Mouse (Mus musculus) liver, embryonic 14.5 days (tissue): ENCODE results near the gene Tmem108. TPM values are rescaled to one million over a fixed set of nuclear protein-coding genes. Genes with fewer than 3 reads are reported as not detected.

Experiments
- ATAC-seq: fragments of 200-750 bp; cut with Nextera tagmentation; 2 replicates; pipeline ENCODE4 v1.8.0; 2017; ENCODE audit warnings: moderate number of reproducible peaks, mild to moderate bottlenecking, moderate library complexity; ENCODE audit not compliant: insufficient read depth
- DNase-seq, 3 experiments: peaks; one replicate each; pipeline ENCODE4 v3.0.0-alpha.2; 2012 to 2013; ENCODE audit warnings: low read depth in 3 of 3, low spot score in 3 of 3
- H3K27ac ChIP-seq: fragments of 300-500 bp; sonication (generic); 2 replicates; pipeline ENCODE4 v1.5.1; 2014; ENCODE audit warnings: moderate library complexity, mild to moderate bottlenecking, control low read depth, inconsistent platforms
- H3K27me3 ChIP-seq: fragments of 300-500 bp; sonication (generic); 2 replicates; pipeline ENCODE4 v1.6.1; 2014; ENCODE audit warnings: mild to moderate bottlenecking, low read length, moderate library complexity; ENCODE audit not compliant: control insufficient read depth, insufficient read depth
- H3K36me3 ChIP-seq: fragments of 300-500 bp; sonication (generic); replicated peaks from 2 replicates; pipeline ENCODE4 v1.6.1; 2014; ENCODE audit warnings: low read depth; ENCODE audit not compliant: control insufficient read depth, insufficient read depth
- H3K4me1 ChIP-seq, 2 experiments: fragments of 200-500 bp in 1 of 2; fragments of 300-500 bp in 1 of 2; sonication (generic) in 1 of 2; replicated peaks; 2 replicates each; pipeline ENCODE4 v1.6.1; 2012 to 2014; ENCODE audit warnings: antibody characterized with exemption in 1 of 2, inconsistent platforms in 1 of 2, low read length in 1 of 2; ENCODE audit not compliant: control insufficient read depth in 2 of 2, insufficient read depth in 2 of 2
- H3K4me2 ChIP-seq: fragments of 300-500 bp; sonication (generic); 2 replicates; pipeline ENCODE4 v1.6.1; 2014; ENCODE audit warnings: low read depth, mild to moderate bottlenecking, control low read depth, moderate library complexity
- H3K4me3 ChIP-seq, 2 experiments: fragments of 200-500 bp in 1 of 2; fragments of 300-500 bp in 1 of 2; sonication (generic) in 1 of 2; 2 replicates each; pipeline ENCODE4 v1.5.1; 2012 to 2014; ENCODE audit warnings: low read depth in 2 of 2, low read length in 2 of 2, mild to moderate bottlenecking in 2 of 2, control low read depth in 1 of 2, inconsistent platforms in 1 of 2, moderate library complexity in 1 of 2; ENCODE audit not compliant: insufficient read depth in 1 of 2
- H3K9ac ChIP-seq: fragments of 300-500 bp; sonication (generic); replicated peaks from 2 replicates; pipeline ENCODE4 v1.6.1; 2014; ENCODE audit warnings: mild to moderate bottlenecking, control low read depth, moderate library complexity
- H3K9me3 ChIP-seq: fragments of 300-500 bp; sonication (generic); 2 replicates; pipeline ENCODE4 v1.6.1; 2016; ENCODE audit warnings: low read length, mixed read lengths; ENCODE audit not compliant: control insufficient read depth
- CTCF ChIP-seq: IDR thresholded peaks from 2 replicates; pipeline ENCODE4 v1.5.1; 2016; ENCODE audit warnings: antibody characterized with exemption, low read depth, control low read depth
- EP300 ChIP-seq: IDR thresholded peaks from 2 replicates; pipeline ENCODE4 v1.6.1; 2016; ENCODE audit warnings: antibody characterized with exemption, low read depth
- WGBS: fragments of 180-500 bp; shearing (Covaris S2); extraction: QIAGEN DNeasy Blood & Tissue Kit; methylation state at CpG from one replicate; pipeline ENCODE4 v1.1.7; 2014; ENCODE audit not compliant: insufficient replicate concordance; 5-methylcytosine and 5-hydroxymethylcytosine counted together
- polyA plus RNA-seq, 2 experiments: library from polyadenylated mRNA; depleted of rRNA in 1 of 2; stranded (reverse) in 1 of 2; unstranded in 1 of 2; fragments of >200 nt; fragmentation: Nextera tagmentation in 1 of 2; extraction: Ambion mirVana in 1 of 2; gene quantifications; 2 replicates each; pipeline versions ENCODE4 v1.2.1 to v1.2.3; 2012 to 2014

Gene Tmem108
- polyA plus RNA-seq, 2 experiments: 0.51 to 1.0 TPM

GRCm38 (mm10) chr9:103449651-103450050 is 312.0 kb downstream of the Tmem108 start:
- Histone ChIP-seq H3K27me3 (no peaks in the 10 kb centered on the region), H3K4me3 (no peak overlapping the region), H3K9ac (no peak overlapping the region), H3K36me3 (no peaks in the 10 kb centered on the region), H3K27ac (no peak overlapping the region), H3K4me2 (no peak overlapping the region), H3K4me1 (no peaks in the 10 kb centered on the region), H3K9me3 (no peaks in the 10 kb centered on the region; the same call in 1 of the 2 replicates)
- 22% methylated on average over 6 of the region's 6 CpGs for WGBS
- no peak for DNase-seq
- ATAC-seq: no peak
- no peak for TF ChIP-seq EP300
- no peak for TF ChIP-seq CTCF

DNA sequence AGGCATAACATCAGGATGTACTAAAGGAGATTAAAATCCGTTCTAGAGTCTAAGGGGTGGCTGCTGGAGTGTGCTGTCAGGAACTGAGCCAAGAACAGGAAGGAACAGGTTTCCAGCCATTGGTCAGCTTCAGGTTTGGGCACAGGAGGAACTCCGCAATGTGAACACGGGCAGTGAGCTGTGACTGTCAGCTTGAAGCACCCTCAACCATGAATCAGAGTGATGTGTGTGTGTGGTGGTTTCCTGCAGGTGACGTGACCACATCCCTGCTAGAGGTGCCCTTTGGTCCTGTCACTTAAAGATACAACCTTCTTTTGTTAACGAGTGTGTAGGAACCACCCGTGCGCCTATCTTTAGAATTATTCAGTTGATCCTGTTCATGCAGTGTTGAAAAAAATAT is 312.5 kb downstream of the Tmem108 start:
- Histone ChIP-seq H3K27ac (no peak overlapping the region), H3K9ac (no peak overlapping the region), H3K4me2 (no peak overlapping the region), H3K4me3 (no peak overlapping the region), H3K27me3 (no peaks in the 10 kb centered on the region), H3K9me3 (no peaks in the 10 kb centered on the region; the same call in 1 of the 2 replicates), H3K36me3 (no peaks in the 10 kb centered on the region), H3K4me1 (no peaks in the 10 kb centered on the region)
- WGBS: 12% methylated on average over 7 of the region's 7 CpGs
- ATAC-seq: no peak
- peak in 1 of 3 experiments; percentile 10 for DNase-seq
- no peak for TF ChIP-seq CTCF
- TF ChIP-seq EP300: no peak

- Histone ChIP-seq H3K27ac (no peak overlapping the region), H3K9ac (no peak overlapping the region), H3K9me3 (no peaks in the 10 kb centered on the region; the same call in 1 of the 2 replicates), H3K4me2 (no peak overlapping the region), H3K4me3 (no peak overlapping the region), H3K36me3 (no peaks in the 10 kb centered on the region), H3K4me1 (no peaks in the 10 kb centered on the region), H3K27me3 (no peaks in the 10 kb centered on the region)
- DNase-seq (no peak), ATAC-seq (no peak)
- TF ChIP-seq EP300: no peak
- no peak for TF ChIP-seq CTCF
- WGBS: 59% methylated on average over 5 of the region's 5 CpGs
These were observed 317.0 kb downstream of the Tmem108 start for GRCm38 (mm10) chr9:103444656-103445055.

DNA sequence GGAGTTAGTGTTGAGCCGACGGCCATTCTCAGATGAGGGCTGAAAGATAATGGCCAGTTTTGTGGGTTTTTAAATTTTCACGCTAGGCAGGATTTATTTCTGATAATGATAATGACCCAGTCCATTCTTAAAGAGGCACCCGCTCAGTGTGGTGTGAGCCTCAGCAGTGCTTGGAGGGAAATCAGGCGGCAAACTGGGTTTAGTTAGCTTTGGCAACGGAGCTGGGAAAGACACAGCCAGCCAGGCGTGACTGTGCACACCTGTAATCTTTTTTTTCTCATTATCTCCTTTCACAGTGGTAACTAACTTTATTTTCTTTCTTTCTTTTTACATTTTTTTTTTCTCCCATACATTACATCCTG is 317.8 kb downstream of the Tmem108 start:
- Histone ChIP-seq H3K9ac (no peak overlapping the region), H3K4me3 (no peak overlapping the region), H3K27ac (no peak overlapping the region), H3K4me2 (no peak overlapping the region), H3K36me3 (no peaks in the 10 kb centered on the region), H3K4me1 (no peaks in the 10 kb centered on the region), H3K9me3 (no peaks in the 10 kb centered on the region; the same call in 1 of the 2 replicates), H3K27me3 (no peaks in the 10 kb centered on the region)
- ATAC-seq (no peak), DNase-seq (no peak)
- 60% methylated on average over 7 of the region's 7 CpGs for WGBS
- TF ChIP-seq CTCF (no peak), EP300 (no peak)

DNA sequence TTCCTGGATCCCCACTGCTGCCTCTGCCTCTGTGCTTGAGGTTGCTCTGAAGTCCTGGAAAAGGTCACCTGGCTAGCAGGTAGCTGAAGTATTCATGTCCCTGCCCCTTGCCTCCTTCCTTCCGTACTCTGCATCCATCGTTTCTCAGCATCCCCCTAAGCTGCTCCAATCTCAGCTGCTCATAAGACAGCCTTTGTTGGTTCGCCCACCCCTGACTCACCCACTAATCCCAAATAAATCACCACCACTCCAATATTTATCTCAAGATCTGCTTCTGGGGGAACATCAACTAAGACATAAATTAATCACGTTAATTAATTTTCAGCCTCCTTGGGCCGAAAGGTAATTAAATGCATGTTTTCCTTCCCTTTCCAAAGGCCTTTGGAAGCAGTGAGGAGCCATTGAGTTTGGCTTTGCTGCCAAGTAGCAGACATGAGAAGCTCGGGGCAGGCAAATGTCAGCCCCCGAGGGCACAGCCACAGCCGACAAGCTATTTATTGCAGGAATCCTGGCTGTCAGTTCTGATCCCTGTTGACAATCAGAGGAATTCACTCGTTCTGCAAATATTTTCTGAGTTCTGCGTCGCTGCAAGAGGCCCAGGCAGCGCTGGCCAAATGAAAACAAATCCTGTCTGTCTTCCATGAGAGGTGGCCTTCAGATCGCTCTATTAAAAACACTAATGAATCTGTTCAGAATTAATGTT is 318.4 kb downstream of the Tmem108 start:
- H3K36me3 ChIP-seq: no peaks in the 10 kb centered on the region
- no peak for TF ChIP-seq CTCF
- DNase-seq: no peak
- no peak for ATAC-seq
- WGBS: 56% methylated on average over 13 of the region's 13 CpGs
- no peak overlapping the region for H3K4me2 ChIP-seq
- H3K4me3 ChIP-seq: no peak overlapping the region
- H3K9me3 ChIP-seq: no peaks in the 10 kb centered on the region; the same call in 1 of the 2 replicates
- H3K27ac ChIP-seq: no peak overlapping the region
- H3K27me3 ChIP-seq: no peaks in the 10 kb centered on the region
- no peaks in the 10 kb centered on the region for H3K4me1 ChIP-seq
- no peak overlapping the region for H3K9ac ChIP-seq
